Mouse (Mus musculus) mouse embryonic stem cell (cell line): ENCODE results near the gene Rps6kb2.
"Not testable (repeated sequence)": the region's sequence is repeated elsewhere in the genome, so short reads cannot be mapped to it uniquely, and the experiment has no call there.

Experiments
- in situ Hi-C, 2 experiments: fragments of 300-500 bp; cut with MboI; formaldehyde crosslinking; loops; 1 replicate in 1 of 2; 3 replicates in 1 of 2; pipeline ENCODE4 v1.14.3; 2019 to 2020; ENCODE audit warnings: low sequenced_read_pairs in 2 of 2, low pct_unique_long_range_greater_than_20kb in 1 of 2, mixed read lengths in 1 of 2; ENCODE audit not compliant: unreplicated experiment in 1 of 2

The Rps6kb2 gene

GRCm38 (mm10) chr19:4125741-4126696, 37.1 kb downstream of the Rps6kb2 start, which contains the start of gene Aip:
TSS of gene Aip (minus strand) at chr19:4125858.
- in situ Hi-C loops, result no loop called here

GRCm38 (mm10) chr19:4125268-4125667, 37.9 kb downstream of the Rps6kb2 start:
- in situ Hi-C loops, result not testable (repeated sequence)

GRCm38 (mm10) chr19:4124432-4124831, 38.7 kb downstream of the Rps6kb2 start:
- in situ Hi-C loops, result no loop called here

- in situ Hi-C loops, result no loop called here
Measured at GRCm38 (mm10) chr19:4122411-4123370, 40.5 kb downstream of the Rps6kb2 start.

GRCm38 (mm10) chr19:4121896-4122295, 41.3 kb downstream of the Rps6kb2 start:
- in situ Hi-C loops, result not testable (repeated sequence)

GRCm38 (mm10) chr19:4121097-4121805, 41.9 kb downstream of the Rps6kb2 start:
- in situ Hi-C loops, result no loop called here

- in situ Hi-C loops, result no loop called here
Measured at GRCm38 (mm10) chr19:4120496-4120895, 42.7 kb downstream of the Rps6kb2 start.

- in situ Hi-C loops, result no loop called here
Measured at GRCm38 (mm10) chr19:4119716-4120487, 43.3 kb downstream of the Rps6kb2 start.

GRCm38 (mm10) chr19:4118350-4118749, 44.8 kb downstream of the Rps6kb2 start:
- in situ Hi-C loops, result no loop called here

GRCm38 (mm10) chr19:4117006-4117405, 46.1 kb downstream of the Rps6kb2 start:
- in situ Hi-C loops, result no loop called here

GRCm38 (mm10) chr19:4115816-4116215, 47.3 kb downstream of the Rps6kb2 start:
- in situ Hi-C loops, result no loop called here

GRCm38 (mm10) chr19:4115144-4115543, 48.0 kb downstream of the Rps6kb2 start:
- in situ Hi-C loops, result no loop called here

GRCm38 (mm10) chr19:4114551-4114950, 48.6 kb downstream of the Rps6kb2 start:
- in situ Hi-C loops, result no loop called here

GRCm38 (mm10) chr19:4113806-4114230, 49.3 kb downstream of the Rps6kb2 start:
- in situ Hi-C loops, result no loop called here

- in situ Hi-C loops, result no loop called here
Measured at GRCm38 (mm10) chr19:4113186-4113805, 49.9 kb downstream of the Rps6kb2 start.

GRCm38 (mm10) chr19:4112063-4112960, 50.8 kb downstream of the Rps6kb2 start:
- in situ Hi-C loops, result no loop called here
